Mouse (Mus musculus): ENCODE measurements around the gene Bsn. TPM values are rescaled to one million over a fixed set of nuclear protein-coding genes. Genes with fewer than 3 reads are reported as not detected.

Bsn gene
- 0.56 TPM for polyA plus RNA-seq (2017; shearing (Covaris generic))

GRCm38 (mm10) chr9:108189787-108190679, at the start of gene Bsn:
Bsn (minus strand) TSS chr9:108190384.

GRCm38 (mm10) chr9:108094184-108094941, 95.8 kb downstream of the Bsn start, which contains the start of gene Apeh:
Apeh (minus strand) TSS chr9:108094606.

GRCm38 (mm10) chr9:108082988-108083431, 107.2 kb downstream of the Bsn start, which contains the start of gene Rnf123:
Rnf123 (minus strand) TSS chr9:108083346.

GRCm38 (mm10) chr9:108080168-108080567, 110.0 kb downstream of the Bsn start, which contains the start of gene Mst1:
Mst1 (plus strand) TSS chr9:108080436.

GRCm38 (mm10) chr9:108052885-108053664, 137.1 kb downstream of the Bsn start, which contains the start of gene Amigo3:
Amigo3 (plus strand) TSS chr9:108053159.

GRCm38 (mm10) chr9:108049016-108049455, 141.1 kb downstream of the Bsn start, which contains the start of gene Gmppb:
Gmppb (plus strand) TSS chr9:108049242.

Other genes with a start within 250 kb of the Bsn start
- gene Traip, start 240.2 kb downstream of the Bsn start, polyA plus RNA-seq (2017; shearing (Covaris generic)), result 4.1 TPM
- 260 TPM for gene Uba7, start 214.9 kb downstream of the Bsn start, polyA plus RNA-seq (2017; shearing (Covaris generic))
- gene Gm20661, start 207.3 kb downstream of the Bsn start, polyA plus RNA-seq (2017; shearing (Covaris generic)), result 0.25 TPM
- 1.9 TPM for gene Inka1, start 204.5 kb downstream of the Bsn start, polyA plus RNA-seq (2017; shearing (Covaris generic))
- gene Cdhr4, start 197.9 kb downstream of the Bsn start, polyA plus RNA-seq (2017; shearing (Covaris generic)), result 0.41 TPM
- not detected for gene Gm20662, start 194.0 kb downstream of the Bsn start, polyA plus RNA-seq (2017; shearing (Covaris generic))
- gene Ip6k1, start 187.9 kb downstream of the Bsn start, polyA plus RNA-seq (2017; shearing (Covaris generic)), result 143 TPM
- gene Gmppb, start 141.1 kb downstream of the Bsn start, polyA plus RNA-seq (2017; shearing (Covaris generic)), result 35.5 TPM
- gene Amigo3, start 137.2 kb downstream of the Bsn start, polyA plus RNA-seq (2017; shearing (Covaris generic)), result 4.6 TPM
- gene Mst1, start 109.9 kb downstream of the Bsn start, polyA plus RNA-seq (2017; shearing (Covaris generic)), result 1.5 TPM
- gene Rnf123, start 107.0 kb downstream of the Bsn start, polyA plus RNA-seq (2017; shearing (Covaris generic)), result 146 TPM
- 118 TPM for gene Apeh, start 95.8 kb downstream of the Bsn start, polyA plus RNA-seq (2017; shearing (Covaris generic))
- 21.4 TPM for gene Dag1, start 73.6 kb upstream of the Bsn start, polyA plus RNA-seq (2017; shearing (Covaris generic))
- 2.1 TPM for gene Nicn1, start 100.0 kb upstream of the Bsn start, polyA plus RNA-seq (2017; shearing (Covaris generic))
- 0.48 TPM for gene Amt, start 106.5 kb upstream of the Bsn start, polyA plus RNA-seq (2017; shearing (Covaris generic))
- 433 TPM for gene Rhoa, start 115.7 kb upstream of the Bsn start, polyA plus RNA-seq (2017; shearing (Covaris generic))
- gene Tcta, start 115.8 kb upstream of the Bsn start, polyA plus RNA-seq (2017; shearing (Covaris generic)), result 24.7 TPM
- 563 TPM for gene Gpx1, start 148.5 kb upstream of the Bsn start, polyA plus RNA-seq (2017; shearing (Covaris generic))
- gene Usp4, start 157.5 kb upstream of the Bsn start, polyA plus RNA-seq (2017; shearing (Covaris generic)), result 145 TPM
- gene 1700102P08Rik, start 202.4 kb upstream of the Bsn start, polyA plus RNA-seq (2017; shearing (Covaris generic)), result 2.2 TPM
- 0.08 TPM for gene Ccdc36, start 238.1 kb upstream of the Bsn start, polyA plus RNA-seq (2017; shearing (Covaris generic))
- not detected for gene BC048562, start 246.1 kb upstream of the Bsn start, polyA plus RNA-seq (2017; shearing (Covaris generic))

Data from CD4-positive, CD25-positive, alpha-beta regulatory T cell (primary cell).